Mouse (Mus musculus): ENCODE data around the gene Ifngr2.

DNA sequence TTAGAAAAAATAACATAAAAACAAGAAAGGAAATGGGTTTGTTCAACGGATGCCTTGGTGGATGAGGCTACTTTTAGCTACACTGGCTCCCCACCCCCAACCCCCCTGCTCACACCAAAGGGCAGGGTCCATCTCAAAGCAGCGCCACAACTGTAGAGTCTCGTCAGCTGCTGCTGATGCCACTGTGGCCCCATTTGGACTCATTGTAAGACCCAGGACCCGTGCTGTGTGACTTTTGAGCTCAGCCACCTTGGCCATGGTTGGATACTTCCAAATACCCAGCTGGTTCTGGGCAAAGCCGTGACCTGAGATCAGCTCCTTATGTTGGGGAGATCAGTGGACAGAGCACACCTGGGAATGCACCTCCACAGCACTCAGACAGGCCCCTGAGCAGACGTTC lies 33.8 kb upstream of the Ifngr2 start:
- TF ChIP-seq POLR2A (IDR thresholded peaks at IDR 0.05; ENCODE audit: control insufficient read depth, low read depth, low read length) (no peak), CTCF (IDR thresholded peaks at IDR 0.05; ENCODE audit: control insufficient read depth, insufficient read depth, insufficient replicate concordance, low read depth, low read length) (no peak)

Data from testis, adult 2 months (tissue).